Mouse (Mus musculus): ENCODE measurements around the gene Rtbdn.

The Rtbdn gene

DNA sequence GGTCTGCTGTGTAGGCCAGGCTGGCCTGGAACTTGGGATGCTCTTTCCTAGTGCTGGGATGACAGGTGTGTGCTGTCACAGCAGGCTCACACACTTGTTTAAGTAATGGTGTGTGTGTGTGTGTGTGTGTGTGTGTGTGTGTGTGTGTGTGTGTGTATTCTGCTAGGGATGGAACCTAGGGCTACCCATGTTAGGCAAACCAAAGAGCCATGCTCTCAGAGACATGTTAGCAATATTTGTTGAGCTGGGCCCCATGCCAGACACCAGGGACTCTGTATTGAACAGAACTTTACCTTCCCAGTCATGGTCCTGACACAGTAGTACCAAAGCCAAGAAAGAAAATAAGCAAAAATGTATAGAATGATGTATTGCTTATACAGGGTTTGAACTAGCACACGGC is 19.3 kb upstream of the Rtbdn start:
- DNase-seq = no peak

DNA sequence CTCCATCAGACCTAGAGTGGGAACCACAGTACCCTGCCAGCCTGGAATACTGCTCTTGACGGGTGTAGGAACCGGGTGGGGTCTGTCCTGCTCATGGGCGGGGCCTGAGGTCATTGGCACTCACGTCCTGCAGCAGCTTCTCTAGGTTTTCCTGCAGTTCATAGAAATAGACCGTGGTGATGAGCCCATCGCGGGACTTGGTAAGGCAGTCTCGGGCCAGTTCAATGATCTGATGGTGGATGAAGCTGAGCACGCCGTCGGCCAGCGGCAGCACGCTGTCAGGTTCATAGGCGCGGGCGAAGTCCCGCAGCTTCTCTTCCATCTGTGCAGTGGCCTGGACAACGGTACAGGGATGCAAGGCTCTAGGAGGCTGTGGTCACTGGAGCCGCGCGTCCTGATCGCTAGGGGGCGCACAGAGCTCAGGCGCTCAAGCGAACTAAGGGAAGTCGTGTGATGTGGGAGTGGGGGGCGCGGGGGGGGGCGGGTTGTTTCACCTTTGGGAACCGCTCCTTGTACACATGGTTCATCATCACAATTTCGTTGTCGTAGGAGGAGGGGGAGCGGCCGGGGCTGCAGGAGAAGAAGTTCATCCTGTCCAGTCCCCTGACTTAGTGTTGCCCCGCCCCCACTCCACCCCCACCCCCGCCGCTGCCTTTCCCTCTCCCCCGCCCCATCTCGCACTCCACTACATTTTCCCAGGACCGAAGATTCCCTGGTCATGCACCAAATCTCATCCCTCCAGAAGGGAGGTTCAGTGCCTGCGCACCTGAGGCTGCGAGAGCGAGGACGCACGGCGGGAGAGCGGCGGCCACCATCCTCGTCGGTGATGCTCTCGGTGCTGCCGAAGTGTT is 18.1 kb upstream of the Rtbdn start:
- peak; percentile 68 for DNase-seq

DNA sequence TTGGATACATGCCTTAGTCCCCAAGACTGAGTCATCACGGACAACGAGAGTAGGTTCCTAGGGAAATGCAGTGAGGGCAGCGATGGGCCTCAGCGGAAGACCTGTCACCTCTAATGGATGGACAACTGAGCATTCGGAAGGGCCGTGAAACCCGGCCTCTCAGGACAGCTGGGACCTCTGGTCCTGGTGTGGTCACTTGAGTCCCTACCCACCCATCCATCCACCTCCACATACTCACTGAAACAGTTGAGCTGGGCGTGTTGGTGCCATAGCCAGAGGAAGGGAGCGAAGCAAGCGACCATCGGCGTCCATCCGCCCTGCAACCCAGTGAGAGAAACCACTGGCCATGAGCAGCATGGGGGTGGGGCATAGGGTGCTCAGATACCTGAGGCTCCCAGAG is 16.2 kb upstream of the Rtbdn start:
- no peak for DNase-seq

DNA sequence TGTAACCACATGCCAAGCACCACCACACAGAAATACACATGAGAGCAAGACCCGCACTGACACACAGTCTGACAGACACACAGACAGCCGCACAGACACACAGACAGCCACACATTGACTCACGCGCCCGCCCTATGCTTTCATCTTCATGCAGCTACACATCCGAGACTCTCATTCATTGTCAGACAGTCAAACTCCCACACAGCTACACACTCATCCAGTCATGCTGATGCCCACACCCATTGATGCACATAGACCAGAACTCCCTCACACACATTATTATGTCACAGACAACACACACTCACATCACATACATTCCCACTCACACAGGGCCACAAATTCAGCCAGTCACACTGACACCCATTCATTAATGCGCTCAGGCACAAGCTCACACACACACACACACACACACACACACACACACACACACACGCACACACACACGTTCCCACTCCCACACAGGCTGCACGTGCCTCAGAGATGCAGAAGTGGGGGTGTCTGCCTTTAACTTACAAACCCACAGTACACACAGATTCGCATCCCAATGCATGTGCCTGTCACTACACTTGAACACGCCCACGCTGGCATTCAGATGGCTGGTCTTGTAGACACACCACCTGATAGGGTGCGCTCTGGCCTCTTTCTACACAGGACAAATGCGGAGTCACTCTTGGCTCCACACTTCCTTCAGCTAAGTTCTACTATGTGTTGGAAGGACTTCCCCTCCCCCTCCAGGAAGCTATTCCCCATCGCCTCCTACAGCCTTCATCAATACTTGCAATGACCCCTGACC is 12.8 kb upstream of the Rtbdn start:
- no peak for DNase-seq

DNA sequence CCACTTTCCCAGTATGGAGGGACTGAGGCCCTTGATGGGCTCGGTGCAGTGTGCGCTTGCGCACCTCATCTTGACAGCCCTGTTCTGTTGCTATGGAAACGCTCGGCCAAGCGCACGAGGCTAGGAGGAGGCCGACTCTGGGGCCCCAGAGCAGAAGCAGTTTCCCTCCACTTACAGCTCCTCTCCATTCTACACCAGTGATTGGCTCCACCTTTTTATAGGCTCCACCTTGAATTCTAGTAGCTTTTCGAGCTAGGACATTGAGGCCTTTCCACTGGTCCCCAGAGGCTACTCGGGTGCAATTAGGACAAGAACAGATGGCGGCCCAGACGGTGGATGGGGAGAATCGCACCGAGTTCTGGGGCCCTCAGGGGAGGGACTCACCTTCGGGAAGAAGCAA is 11.9 kb upstream of the Rtbdn start:
- DNase-seq = no peak

DNA sequence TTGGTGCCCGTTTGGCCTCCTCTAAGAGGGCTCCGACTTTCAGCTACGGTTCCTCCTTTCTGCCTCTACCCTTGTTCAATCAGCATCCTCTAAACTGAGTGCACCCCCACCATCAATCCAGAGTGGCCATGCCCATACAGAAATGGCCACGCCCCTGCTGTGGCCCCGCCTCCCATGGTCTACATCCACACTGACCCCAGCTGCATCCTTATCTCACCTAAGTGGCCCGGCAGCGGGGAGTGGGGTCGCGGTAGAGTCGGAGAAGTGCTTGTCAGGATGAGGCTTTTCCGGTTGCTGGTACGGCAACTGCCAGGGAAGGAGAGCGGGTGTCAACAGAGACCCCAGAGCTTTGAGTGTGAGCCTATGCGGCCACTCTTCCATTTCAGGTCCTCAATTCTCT is 11.3 kb upstream of the Rtbdn start:
- no peak for DNase-seq

DNA sequence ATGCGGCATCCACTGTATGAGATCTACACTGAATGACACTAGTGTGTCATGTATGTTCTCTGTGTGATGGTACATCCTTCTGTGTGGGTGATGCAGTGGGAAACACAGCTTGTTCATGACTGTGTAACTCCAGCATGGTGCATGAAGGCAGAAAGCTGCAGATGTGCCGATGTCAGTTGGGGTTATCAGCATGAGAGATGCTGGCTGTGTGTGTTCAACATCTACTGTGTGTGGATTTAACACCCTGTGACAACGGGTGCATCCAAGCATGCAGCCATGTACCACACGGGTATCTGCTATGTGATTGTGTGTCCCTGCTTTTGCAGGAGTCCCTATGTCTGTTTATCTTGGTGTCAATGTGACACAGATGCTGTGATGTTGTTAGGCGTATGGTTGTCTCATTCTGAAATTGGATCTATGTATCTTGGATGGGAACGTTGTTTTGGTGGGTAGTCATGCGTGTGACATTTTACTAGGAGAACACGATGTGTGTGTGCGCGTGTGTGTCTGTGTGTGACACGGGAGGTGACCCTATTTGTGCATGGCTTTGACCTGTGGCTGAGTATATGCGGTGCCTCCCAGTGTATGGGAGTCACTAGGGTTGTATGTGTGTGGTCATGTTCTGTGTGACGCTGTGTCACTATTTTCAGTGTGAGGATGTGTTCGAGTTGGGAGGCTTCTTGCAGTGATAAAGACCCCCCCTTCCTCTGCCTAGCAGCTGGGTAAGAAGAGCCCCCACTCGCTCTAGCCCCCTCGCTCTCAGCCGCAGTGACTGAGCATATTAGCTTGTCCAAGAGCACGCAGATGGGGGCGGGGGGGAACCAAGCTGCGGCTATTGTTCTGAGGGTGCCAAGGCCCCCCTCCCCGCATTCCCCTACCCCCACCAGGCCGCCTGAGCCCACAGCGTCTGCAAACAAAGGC is 10.5 kb upstream of the Rtbdn start:
- no peak for DNase-seq

DNA sequence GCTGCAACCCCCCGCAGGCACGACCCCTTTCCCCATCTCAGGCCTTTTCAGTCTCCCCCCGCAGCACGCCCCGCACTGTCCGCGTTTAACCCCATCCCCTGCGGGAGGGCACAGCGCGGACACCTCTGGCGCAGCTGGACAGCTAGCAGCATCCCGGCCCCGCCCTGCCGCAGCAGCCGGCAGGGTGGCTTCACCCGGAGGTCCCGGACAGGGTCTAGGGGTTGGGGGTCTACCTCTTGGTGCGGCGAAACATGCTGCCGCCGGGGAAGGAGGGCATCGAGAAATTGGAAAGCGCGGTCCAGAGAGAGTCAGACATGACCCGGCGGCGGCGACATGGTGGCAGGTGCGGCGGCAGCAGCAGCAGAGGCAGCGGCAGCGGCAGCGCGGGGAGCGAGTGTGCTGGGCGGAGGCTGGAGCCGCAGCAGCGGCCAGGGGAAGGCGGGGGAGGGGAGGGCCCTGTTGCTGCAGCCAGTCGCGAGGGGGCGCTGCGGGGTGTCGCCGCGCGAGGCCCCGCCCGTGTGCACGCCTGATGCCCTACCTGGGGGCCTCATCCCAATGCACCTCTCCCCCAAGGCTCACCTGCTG is 9.7 kb upstream of the Rtbdn start, which contains the start of gene Mast1:
Mast1 (minus strand) TSS at position 398 of the 585 bp plus-strand sequence.
- peak; percentile 65 for DNase-seq

DNA sequence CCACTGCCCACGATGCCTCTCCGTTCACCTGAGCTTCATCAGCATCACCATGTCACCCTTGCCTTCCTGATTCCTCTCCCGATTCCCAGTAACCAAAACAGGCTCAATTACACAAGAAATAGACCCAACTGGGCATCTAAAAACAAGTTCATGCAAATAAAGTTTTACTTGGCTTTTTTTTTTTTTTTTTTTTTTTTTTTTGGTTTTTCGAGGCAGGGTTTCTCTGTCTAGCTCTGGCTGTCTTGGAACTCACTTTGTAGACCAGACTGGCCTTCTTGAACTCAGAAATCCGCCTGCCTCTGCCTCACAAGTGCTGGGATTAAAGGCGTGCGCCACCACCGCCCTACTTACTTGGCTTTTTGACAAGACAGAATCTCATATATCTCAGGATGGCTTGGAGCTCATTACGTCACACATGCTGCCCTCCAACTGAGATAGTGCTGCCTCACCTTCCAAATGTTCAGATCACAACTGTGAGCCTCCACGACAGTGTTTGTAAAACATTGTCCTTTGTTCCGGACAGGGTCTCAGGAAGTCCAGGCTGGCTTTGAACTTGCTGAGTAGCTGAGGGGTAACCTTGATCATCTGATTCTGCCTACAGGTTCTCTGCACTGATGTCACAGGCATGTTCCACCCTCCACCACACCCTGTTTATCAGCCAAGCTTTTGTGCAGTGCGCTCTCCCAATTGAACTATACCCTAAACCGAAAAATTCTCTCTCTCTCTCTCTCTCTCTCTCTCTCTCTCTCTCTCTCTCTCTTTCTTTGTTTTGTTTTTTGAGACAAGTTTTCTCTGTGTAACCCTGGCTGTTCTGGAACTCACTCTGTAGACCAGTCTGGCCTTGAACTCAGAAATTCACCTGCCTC is 8.9 kb upstream of the Rtbdn start:
- DNase-seq = no peak

DNA sequence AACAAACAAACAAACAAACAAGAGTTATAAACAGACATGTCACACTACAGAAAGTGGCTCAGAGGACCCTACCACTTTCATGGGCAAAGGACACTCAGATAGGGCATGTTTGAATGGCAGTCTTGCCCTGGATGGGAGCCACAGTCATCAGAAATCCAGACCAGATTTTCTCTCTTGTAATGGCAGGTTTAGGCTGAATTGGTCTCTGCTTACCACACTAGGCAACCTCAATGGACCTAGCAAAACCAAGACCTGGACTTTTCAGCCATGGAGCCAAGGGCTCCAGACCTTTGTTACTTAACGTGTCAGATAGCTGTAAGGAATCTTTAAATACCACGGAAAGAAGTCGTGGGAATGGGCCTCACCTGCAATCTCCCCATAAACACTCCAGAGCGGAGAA is 3.1 kb upstream of the Rtbdn start:
- DNase-seq = no peak

DNA sequence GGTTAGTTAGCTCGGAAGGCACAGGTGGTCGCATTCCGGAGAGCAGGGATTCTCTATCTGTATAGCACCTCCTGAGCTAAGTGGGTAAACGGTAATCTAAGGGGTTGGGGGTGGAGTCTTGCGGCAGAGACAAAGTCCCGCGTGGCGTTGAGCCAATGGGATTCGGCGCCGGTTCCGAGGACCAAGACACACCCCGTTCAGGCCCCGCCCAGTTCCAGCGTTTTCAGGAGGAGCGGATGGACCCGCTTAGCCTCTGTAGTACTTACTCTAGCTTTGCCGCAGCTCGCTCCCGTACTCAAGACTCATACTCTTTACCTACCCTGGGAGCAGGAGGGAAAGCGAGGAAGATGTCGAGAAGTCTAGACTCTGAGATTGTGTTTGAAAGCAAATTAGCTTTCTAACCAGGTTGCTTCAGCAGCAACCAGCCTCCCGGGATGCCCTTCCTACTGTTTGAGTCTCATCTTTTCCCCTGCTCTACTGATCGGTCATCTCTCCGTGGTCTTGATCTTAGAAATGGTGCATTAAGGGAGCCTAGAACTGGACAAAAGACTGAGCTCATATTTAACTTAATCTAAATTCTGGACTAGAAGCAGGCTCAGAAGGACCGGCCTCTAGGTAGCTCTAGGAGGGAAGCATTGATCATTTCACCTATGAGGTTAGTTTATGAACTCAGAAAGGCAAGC is 2.2 kb upstream of the Rtbdn start:
- peak; percentile 63 for DNase-seq

DNA sequence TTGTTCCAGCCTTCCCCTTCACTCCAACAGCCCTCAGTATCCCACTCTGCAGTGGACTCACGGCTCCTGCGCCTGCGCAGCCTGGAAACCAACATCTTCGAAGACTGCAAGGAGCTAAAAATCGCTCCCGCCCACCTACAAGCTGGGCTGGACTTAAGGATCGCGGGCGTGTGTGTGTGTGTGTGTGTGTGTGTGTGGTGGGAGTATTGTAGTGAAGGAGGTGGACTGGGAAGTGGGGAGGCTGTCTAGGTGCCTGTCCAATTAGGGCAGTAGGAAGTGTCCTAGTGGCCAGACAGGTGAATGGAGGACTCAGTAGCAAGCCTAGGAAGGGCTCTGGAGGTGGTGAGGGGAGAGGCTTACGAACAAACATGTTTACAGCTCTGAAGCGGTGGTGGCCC is 1.6 kb upstream of the Rtbdn start:
- DNase-seq = no peak

DNA sequence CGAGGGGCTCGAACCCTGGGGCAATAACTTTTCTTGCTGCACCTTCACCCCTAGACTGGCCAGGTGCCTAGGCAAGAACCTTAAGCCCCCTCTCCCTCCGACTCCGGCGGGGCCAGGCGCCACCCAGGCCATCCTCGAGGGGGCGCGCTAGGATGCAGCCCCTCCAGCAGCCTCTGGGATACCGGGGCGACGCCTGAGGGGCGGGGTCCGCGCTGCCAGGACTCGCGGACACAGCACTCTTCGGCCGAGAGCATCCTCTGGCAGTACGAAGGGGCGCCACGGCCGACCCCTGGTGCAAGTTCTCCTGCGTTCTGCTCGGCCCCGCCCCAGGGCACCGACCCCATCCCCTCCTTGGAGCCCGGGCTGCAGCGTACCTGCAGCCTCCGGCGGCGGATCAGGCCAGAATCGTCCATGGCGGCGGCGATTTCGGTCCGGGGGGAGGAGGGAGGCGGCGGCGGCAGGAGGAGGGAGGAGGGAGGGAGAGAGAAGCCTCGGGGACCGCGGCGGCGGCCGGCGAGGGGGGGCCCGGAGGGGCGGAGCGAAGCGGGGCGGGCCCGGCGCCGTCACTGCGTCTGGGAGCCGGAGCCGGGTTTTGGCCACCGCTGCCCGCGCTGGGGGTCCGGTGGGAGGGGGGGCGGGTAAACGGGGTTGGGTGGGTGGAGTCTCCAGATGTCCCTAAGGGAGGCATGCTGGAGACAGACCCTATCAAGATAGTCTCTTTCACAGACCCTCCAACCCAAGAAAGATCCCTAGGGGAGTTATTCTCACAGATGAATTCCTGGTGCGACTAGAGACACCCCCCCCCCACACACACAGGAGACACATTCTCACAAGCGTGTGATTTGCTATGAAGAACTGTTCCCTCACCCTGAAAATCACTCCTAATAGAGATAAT is 911 bp upstream of the Rtbdn start:
- peak; percentile 26 for DNase-seq

DNA sequence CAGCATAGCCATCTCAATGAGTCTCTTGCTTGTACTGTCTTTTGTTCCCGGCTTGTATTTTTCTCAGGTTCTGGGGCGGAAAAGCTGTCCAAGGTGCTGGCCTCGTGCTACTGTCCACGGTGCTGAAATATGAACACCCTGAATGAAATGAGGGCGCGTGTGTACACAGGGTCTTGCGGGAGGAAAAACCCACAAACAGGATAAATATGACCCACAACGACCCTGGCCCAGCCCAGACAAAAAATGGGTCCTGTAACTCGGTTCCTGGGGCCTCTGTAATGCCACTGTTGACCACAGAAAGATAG is 402 bp downstream of the Rtbdn start:
- peak; percentile 37 for DNase-seq

DNA sequence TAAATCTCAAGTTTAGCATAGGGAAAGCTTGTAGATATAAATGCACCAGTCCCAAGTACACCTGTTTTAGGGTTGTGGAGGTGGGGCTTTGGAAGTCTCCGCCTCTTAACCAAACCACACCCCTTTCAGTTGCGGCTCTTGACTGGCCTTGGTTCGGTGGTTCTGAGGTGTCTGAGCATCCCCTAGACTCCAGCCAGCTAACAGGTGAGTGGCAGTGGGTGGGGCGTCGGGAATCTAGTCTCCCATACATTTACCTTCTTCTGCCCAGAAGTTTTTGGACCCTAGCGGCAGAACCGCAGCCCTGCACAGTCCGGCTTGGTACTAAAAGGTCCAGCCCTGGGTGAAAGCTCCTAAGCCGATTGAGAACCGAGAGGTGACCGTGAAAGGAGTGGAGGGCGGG is 3.0 kb downstream of the Rtbdn start:
- DNase-seq = no peak

DNA sequence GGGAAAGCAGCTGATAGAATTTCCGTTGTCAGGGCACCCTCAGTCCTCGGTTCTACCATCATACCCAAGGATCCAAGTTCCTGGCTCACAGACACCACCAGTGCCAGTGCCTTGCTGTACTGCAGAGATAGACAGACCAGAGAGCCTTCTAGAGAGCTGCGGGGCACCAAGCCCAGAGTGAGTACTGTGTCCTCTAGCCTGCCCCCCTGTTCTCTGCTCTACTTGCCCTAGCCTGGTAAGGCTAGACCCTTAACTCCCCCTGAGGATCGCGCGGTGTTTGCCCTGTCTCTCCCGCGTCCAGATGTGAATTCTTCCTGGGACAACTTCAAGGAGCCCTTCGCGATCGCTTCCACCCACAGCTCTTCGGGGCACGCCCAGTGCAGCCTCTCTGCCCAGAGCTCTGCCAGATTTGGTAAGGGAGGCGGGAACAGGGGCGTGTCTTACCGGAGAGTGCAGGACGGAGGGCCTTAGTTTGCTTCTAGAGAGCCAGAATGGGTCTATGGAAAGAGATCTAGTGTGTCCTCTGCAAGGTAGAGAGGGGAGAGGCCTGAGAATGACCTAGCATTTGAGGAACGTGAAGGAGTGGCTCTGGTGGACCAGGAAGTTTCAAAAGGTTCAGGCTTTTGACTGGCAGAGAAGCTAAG is 5.9 kb downstream of the Rtbdn start:
- DNase-seq = peak; percentile 29

DNA sequence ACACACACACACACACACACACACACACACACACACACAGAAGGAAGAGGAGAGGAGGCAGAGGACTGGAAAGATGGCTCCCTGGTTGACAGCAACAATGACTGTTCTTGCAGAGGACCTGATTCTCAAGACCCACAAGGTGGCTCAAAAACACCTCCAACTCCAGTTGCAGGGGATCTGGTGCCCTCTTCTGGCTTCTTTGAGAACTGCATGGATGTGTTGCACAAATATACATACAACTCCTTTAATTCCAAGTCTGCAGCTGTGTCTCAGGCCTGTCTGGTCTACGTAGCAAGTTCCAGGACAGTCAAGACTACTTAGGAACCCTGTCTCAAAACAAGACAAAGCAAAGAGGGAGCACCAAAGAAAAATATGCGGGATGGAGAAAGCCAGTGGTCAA is 10.0 kb downstream of the Rtbdn start:
- DNase-seq = peak; percentile 78

DNA sequence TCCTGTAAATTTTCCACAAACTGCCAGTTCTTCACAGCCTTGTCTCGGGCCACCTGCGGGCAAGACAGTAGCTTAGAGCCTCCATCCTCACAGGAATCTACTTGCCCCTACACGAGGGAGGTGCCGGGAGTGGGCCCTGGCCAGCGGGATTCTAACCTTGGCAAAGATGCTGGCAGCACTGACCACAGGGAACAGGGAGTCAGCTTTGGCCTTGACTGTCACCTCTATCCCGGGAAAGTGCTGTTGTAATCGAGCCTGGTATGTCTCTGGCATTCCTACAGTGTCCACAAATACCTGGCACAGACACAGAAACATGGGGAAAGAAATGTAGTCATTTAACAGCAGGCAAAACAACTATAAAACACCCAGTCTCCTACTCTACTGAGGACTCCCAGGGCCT is 13.0 kb downstream of the Rtbdn start:
- DNase-seq = no peak

DNA sequence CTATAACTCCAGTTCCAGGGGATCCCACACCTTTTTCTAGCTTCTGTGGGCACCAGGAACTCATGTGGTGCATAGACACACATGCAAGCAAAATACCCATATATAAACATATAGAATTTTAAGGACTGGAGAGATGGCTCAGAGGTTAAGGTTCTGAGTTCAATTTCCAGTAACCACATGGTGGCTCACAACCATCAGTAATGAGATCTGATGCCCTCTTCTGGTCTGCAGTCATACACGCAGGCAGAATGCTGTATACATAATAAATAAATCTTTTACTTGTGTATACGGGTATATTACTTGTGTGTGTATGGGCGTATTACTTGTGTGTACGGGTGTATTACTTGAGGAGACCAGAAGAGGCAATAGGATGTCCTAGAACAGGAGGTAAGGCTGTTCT is 17.2 kb downstream of the Rtbdn start:
- no peak for DNase-seq

All from thymus, postnatal 14 days (tissue).